Mouse (Mus musculus) neural tube, embryonic 14.5 days (tissue): ENCODE results near the gene H2-M10.1. TPM values are rescaled to one million over a fixed set of nuclear protein-coding genes. Genes with fewer than 3 reads are reported as not detected.
A peak's percentile ranks its signal among the peaks of the same experiment; 100 is the strongest.
"Not testable (repeated sequence)": the region's sequence is repeated elsewhere in the genome, so short reads cannot be mapped to it uniquely, and the experiment has no call there.

ENCODE experiments used
- ATAC-seq: fragments of 200-750 bp; cut with Nextera tagmentation; 2 replicates; pipeline ENCODE4 v1.8.0; 2017; ENCODE audit warnings: low read depth, mild to moderate bottlenecking, moderate TSS enrichment, moderate library complexity
- H3K27ac ChIP-seq: fragments of 300-500 bp; sonication (generic); 2 replicates; pipeline ENCODE4 v1.5.1; 2014; ENCODE audit warnings: low read depth, mild to moderate bottlenecking, control low read depth, low read length, moderate library complexity, mixed read lengths
- H3K27me3 ChIP-seq: fragments of 300-500 bp; sonication (generic); 2 replicates; pipeline ENCODE4 v1.6.1; 2014; ENCODE audit warnings: low read length; ENCODE audit not compliant: control insufficient read depth, insufficient read depth
- H3K36me3 ChIP-seq: fragments of 300-500 bp; sonication (generic); 2 replicates; pipeline ENCODE4 v1.6.1; 2014; ENCODE audit warnings: low read length, mixed read lengths; ENCODE audit not compliant: control insufficient read depth, insufficient read depth
- H3K4me1 ChIP-seq: fragments of 300-500 bp; sonication (generic); 2 replicates; pipeline ENCODE4 v1.6.1; 2014; ENCODE audit warnings: low read length; ENCODE audit not compliant: control insufficient read depth, insufficient read depth
- H3K4me2 ChIP-seq: fragments of 300-500 bp; sonication (generic); 2 replicates; pipeline ENCODE4 v1.6.1; 2014; ENCODE audit warnings: mild to moderate bottlenecking, low read depth, low read length, control low read depth
- H3K4me3 ChIP-seq: fragments of 300-500 bp; sonication (generic); 2 replicates; pipeline ENCODE4 v1.5.1; 2014; ENCODE audit warnings: low read depth, low read length, control low read depth, mixed read lengths
- H3K9ac ChIP-seq: fragments of 300-500 bp; sonication (generic); replicated peaks from 2 replicates; pipeline ENCODE4 v1.6.1; 2014; ENCODE audit warnings: low read depth, mild to moderate bottlenecking, control low read depth, low read length, mixed read lengths
- H3K9me3 ChIP-seq: fragments of 300-500 bp; sonication (generic); 2 replicates; pipeline ENCODE4 v1.6.1; 2016; ENCODE audit warnings: low read length; ENCODE audit not compliant: control insufficient read depth
- WGBS: fragments of 180-500 bp; shearing (Covaris S2); extraction: QIAGEN DNeasy Blood & Tissue Kit; methylation state at CpG from one replicate; pipeline ENCODE4 v1.1.7; 2014; 5-methylcytosine and 5-hydroxymethylcytosine counted together
- polyA plus RNA-seq: library from polyadenylated mRNA; unstranded; fragments of >200 nt; fragmentation: Nextera tagmentation; extraction: Ambion mirVana; gene quantifications from 2 replicates; pipeline ENCODE4 v1.2.1, GENCODE M21; 2014

The H2-M10.1 gene
- polyA plus RNA-seq, 1 experiment from 2014 or later, result not detected

GRCm38 (mm10) chr17:36309293-36309692, 16.7 kb downstream of the H2-M10.1 start:
- Histone ChIP-seq H3K36me3 (no peaks in the 10 kb centered on the region), H3K27me3 (no peaks in the 10 kb centered on the region), H3K4me1 (no peaks in the 10 kb centered on the region), H3K27ac (no peak overlapping the region), H3K4me3 (no peak overlapping the region), H3K9me3 (no peaks in the 10 kb centered on the region), H3K4me2 (no peak overlapping the region), H3K9ac (no peak overlapping the region)
- 44% methylated on average over 1 of the region's 1 CpGs for WGBS
- ATAC-seq, result peak; percentile 29; the same call in 1 of the 2 replicates

GRCm38 (mm10) chr17:36308855-36309254, 17.1 kb downstream of the H2-M10.1 start:
- WGBS, result 0% methylated on average over 3 of the region's 3 CpGs

GRCm38 (mm10) chr17:36286390-36286789, 39.6 kb downstream of the H2-M10.1 start, which contains the start of gene H2-M10.2:
H2-M10.2 (minus strand) TSS chr17:36286490.
- Histone ChIP-seq H3K9me3 (no peaks in the 10 kb centered on the region), H3K27ac (no peak within 1 kb of the TSS), H3K4me1 (no peaks in the 10 kb centered on the region), H3K4me2 (no peak within 1 kb of the TSS), H3K9ac (no peak within 1 kb of the TSS), H3K4me3 (no peak within 1 kb of the TSS), H3K27me3 (no peaks in the 10 kb centered on the region), H3K36me3 (no peaks in the 10 kb centered on the region)
- no peak for ATAC-seq
- 93% methylated on average over 2 of the region's 2 CpGs for WGBS

More at GRCm38 (mm10) chr17:36308855-36309254, 17.1 kb downstream of the H2-M10.1 start:
- not testable (repeated sequence) for H3K36me3 ChIP-seq, H3K27me3 ChIP-seq, H3K4me2 ChIP-seq, H3K4me1 ChIP-seq, H3K9ac ChIP-seq, H3K9me3 ChIP-seq, H3K27ac ChIP-seq, H3K4me3 ChIP-seq
- peak; percentile 85 for ATAC-seq

- H3K36me3 ChIP-seq, result no peaks in the 10 kb centered on the region; the same call in 1 of the 2 replicates
- WGBS, result 91% methylated on average over 4 of the region's 4 CpGs
- H3K4me2 ChIP-seq, result no peak overlapping the region
- no peak overlapping the region for H3K27ac ChIP-seq
- H3K9ac ChIP-seq, result no peak overlapping the region
- no peak for ATAC-seq
- H3K27me3 ChIP-seq, result no peaks in the 10 kb centered on the region
- no peak overlapping the region for H3K4me3 ChIP-seq
- H3K9me3 ChIP-seq, result no peaks in the 10 kb centered on the region
- no peaks in the 10 kb centered on the region for H3K4me1 ChIP-seq
These were observed 44.3 kb downstream of the H2-M10.1 start for GRCm38 (mm10) chr17:36281521-36282245.

GRCm38 (mm10) chr17:36274776-36275175, 51.2 kb downstream of the H2-M10.1 start:
- H3K4me3 ChIP-seq, result no peak overlapping the region
- no peaks in the 10 kb centered on the region for H3K9me3 ChIP-seq
- H3K9ac ChIP-seq, result no peak overlapping the region
- peaks cover 24% of the 10 kb centered on the region for H3K4me1 ChIP-seq
- H3K27ac ChIP-seq, result no peak overlapping the region
- peaks cover 5% of the 10 kb centered on the region; the same call in 1 of the 2 replicates for H3K36me3 ChIP-seq
- H3K4me2 ChIP-seq, result no peak overlapping the region
- WGBS, result 96% methylated on average over 4 of the region's 4 CpGs
- ATAC-seq, result no peak
- H3K27me3 ChIP-seq, result no peaks in the 10 kb centered on the region

GRCm38 (mm10) chr17:36273796-36274195, 52.2 kb downstream of the H2-M10.1 start:
- ATAC-seq, result no peak
- Histone ChIP-seq H3K36me3 (peaks cover 5% of the 10 kb centered on the region; the same call in 1 of the 2 replicates), H3K9me3 (no peaks in the 10 kb centered on the region), H3K4me1 (peaks cover 24% of the 10 kb centered on the region), H3K27me3 (no peaks in the 10 kb centered on the region), H3K4me2 (no peak overlapping the region), H3K9ac (no peak overlapping the region), H3K4me3 (no peak overlapping the region), H3K27ac (no peak overlapping the region)
- 95% methylated on average over 4 of the region's 4 CpGs for WGBS

Other genes starting within 250 kb of the H2-M10.1 start
- not detected in 2 replicates for gene Gm19684, start 204.5 kb downstream of the H2-M10.1 start, polyA plus RNA-seq
- gene Gm7030, start 196.7 kb downstream of the H2-M10.1 start, polyA plus RNA-seq, result not detected in 2 replicates
- gene Gm8909, start 157.6 kb downstream of the H2-M10.1 start, polyA plus RNA-seq, result not detected in 2 replicates
- gene H2-T3, start 135.9 kb downstream of the H2-M10.1 start, polyA plus RNA-seq, result not detected in 2 replicates
- 132 and 170 TPM in 2 replicates for gene Rpp21, start 68.1 kb downstream of the H2-M10.1 start, polyA plus RNA-seq
- 22.3 and 26.9 TPM in 2 replicates for gene Trim39, start 53.9 kb downstream of the H2-M10.1 start, polyA plus RNA-seq
- gene H2-M10.2, start 39.7 kb downstream of the H2-M10.1 start, polyA plus RNA-seq, result 0.24 TPM in 2 replicates
- not detected in 2 replicates for gene H2-M10.3, start 42.3 kb upstream of the H2-M10.1 start, polyA plus RNA-seq
- gene H2-M10.4, start 136.2 kb upstream of the H2-M10.1 start, polyA plus RNA-seq, result not detected in 2 replicates
- not detected in 2 replicates for gene H2-M11, start 220.9 kb upstream of the H2-M10.1 start, polyA plus RNA-seq